Mouse (Mus musculus) lung, postnatal 0 days (tissue): ENCODE data around the gene Nup188. TPM values are rescaled to one million over a fixed set of nuclear protein-coding genes. Genes with fewer than 3 reads are reported as not detected.

Experiments used
- ATAC-seq: fragments of 200-750 bp; cut with Nextera tagmentation; 2 replicates; pipeline ENCODE4 v1.8.0; 2017; ENCODE audit warnings: moderate library complexity
- DNase-seq: peaks from one replicate; pipeline ENCODE4 v3.0.0-alpha.2; 2016; ENCODE audit warnings: low spot score
- H3K27ac ChIP-seq: fragments of 300-500 bp; sonication (generic); 2 replicates; pipeline ENCODE4 v1.5.1; 2014; ENCODE audit warnings: antibody characterized with exemption, mild to moderate bottlenecking, low read length, mixed read lengths
- H3K27me3 ChIP-seq: fragments of 300-500 bp; sonication (generic); replicated peaks from 2 replicates; pipeline ENCODE4 v1.6.1; 2014; ENCODE audit warnings: low read length, mixed read lengths; ENCODE audit not compliant: insufficient read depth
- H3K36me3 ChIP-seq: fragments of 300-500 bp; sonication (generic); 2 replicates; pipeline ENCODE4 v1.6.1; 2014; ENCODE audit warnings: low read length, mixed read lengths; ENCODE audit not compliant: insufficient read depth
- H3K4me1 ChIP-seq: fragments of 300-500 bp; sonication (generic); 2 replicates; pipeline ENCODE4 v1.6.1; 2014; ENCODE audit warnings: antibody characterized with exemption, low read depth, low read length, mixed read lengths; ENCODE audit not compliant: insufficient read depth
- H3K4me2 ChIP-seq: fragments of 300-500 bp; sonication (generic); replicated peaks from 2 replicates; pipeline ENCODE4 v1.6.1; 2014; ENCODE audit warnings: low read depth, mild to moderate bottlenecking, low read length, moderate library complexity, mixed read lengths
- H3K4me3 ChIP-seq: fragments of 300-500 bp; sonication (generic); 2 replicates; pipeline ENCODE4 v1.5.1; 2014; ENCODE audit warnings: low read depth, low read length
- H3K9ac ChIP-seq: fragments of 300-500 bp; sonication (generic); replicated peaks from 2 replicates; pipeline ENCODE4 v1.6.1; 2014; ENCODE audit warnings: low read depth, mild to moderate bottlenecking
- H3K9me3 ChIP-seq: fragments of 300-500 bp; sonication (generic); 2 replicates; pipeline ENCODE4 v1.6.1; 2016; ENCODE audit warnings: low read length, mixed read lengths
- CTCF ChIP-seq: IDR thresholded peaks from 2 replicates; pipeline ENCODE4 v1.5.1; 2016; ENCODE audit warnings: antibody characterized with exemption, mild to moderate bottlenecking
- EP300 ChIP-seq: IDR thresholded peaks from 2 replicates; pipeline ENCODE4 v1.6.1; 2016; ENCODE audit warnings: antibody characterized with exemption, mild to moderate bottlenecking, control low read depth
- WGBS: fragments of 180-500 bp; shearing (Covaris S2); extraction: QIAGEN DNeasy Blood & Tissue Kit; methylation state at CpG from one replicate; pipeline ENCODE4 v1.1.7; 2014; 5-methylcytosine and 5-hydroxymethylcytosine counted together
- polyA plus RNA-seq: library from polyadenylated mRNA; unstranded; fragments of >200 nt; fragmentation: Nextera tagmentation; extraction: Ambion mirVana; gene quantifications from 2 replicates; pipeline ENCODE4 v1.2.1, GENCODE M21; 2015

Nup188 gene
- polyA plus RNA-seq, 1 experiment from 2014 or later = 8.9 TPM

GRCm38 (mm10) chr2:30280743-30281142 lies 5.5 kb upstream of the Nup188 start, which contains the start of gene Gm28038:
Gm28038 (plus strand) TSS chr2:30281043.
- Histone ChIP-seq H3K27ac (no peak within 1 kb of the TSS), H3K36me3 (no peaks in the 10 kb centered on the region), H3K9ac (no peak within 1 kb of the TSS), H3K9me3 (no peaks in the 10 kb centered on the region), H3K4me2 (no peak within 1 kb of the TSS), H3K4me3 (no peak within 1 kb of the TSS), H3K27me3 (no peaks in the 10 kb centered on the region), H3K4me1 (peaks cover 7% of the 10 kb centered on the region; the same call in 1 of the 2 replicates)
- ATAC-seq (no peak), DNase-seq (no peak)
- WGBS = 93% methylated on average over 11 of the region's 11 CpGs
- TF ChIP-seq EP300 = no peak
- TF ChIP-seq CTCF = no peak

GRCm38 (mm10) chr2:30281651-30282050 lies 4.5 kb upstream of the Nup188 start:
- Histone ChIP-seq H3K4me1 (peaks cover 7% of the 10 kb centered on the region; the same call in 1 of the 2 replicates), H3K4me3 (no peak overlapping the region), H3K9me3 (no peaks in the 10 kb centered on the region), H3K9ac (no peak overlapping the region), H3K27me3 (no peaks in the 10 kb centered on the region), H3K27ac (no peak overlapping the region), H3K4me2 (no peak overlapping the region), H3K36me3 (no peaks in the 10 kb centered on the region)
- TF ChIP-seq CTCF (no peak), EP300 (no peak)
- 74% methylated on average over 3 of the region's 3 CpGs for WGBS
- no peak for DNase-seq
- ATAC-seq = no peak

- Histone ChIP-seq H3K4me2 (no peak overlapping the region), H3K27me3 (no peaks in the 10 kb centered on the region), H3K4me3 (no peak overlapping the region), H3K9me3 (no peaks in the 10 kb centered on the region), H3K27ac (no peak overlapping the region), H3K36me3 (no peaks in the 10 kb centered on the region), H3K9ac (no peak overlapping the region), H3K4me1 (peaks cover 15% of the 10 kb centered on the region; the same call in 1 of the 2 replicates)
- no peak for DNase-seq
- no peak for ATAC-seq
- TF ChIP-seq EP300 = no peak
- TF ChIP-seq CTCF = no peak
- 85% methylated on average over 2 of the region's 2 CpGs for WGBS
Observed at GRCm38 (mm10) chr2:30283193-30283592, 3.0 kb upstream of the Nup188 start.

GRCm38 (mm10) chr2:30285004-30285403 lies 1.2 kb upstream of the Nup188 start:
- no peak for TF ChIP-seq EP300
- peak; percentile 8; the same call in 1 of the 2 replicates for TF ChIP-seq CTCF
- H3K9ac ChIP-seq = no peak overlapping the region

GRCm38 (mm10) chr2:30285416-30286181 lies 598 bp upstream of the Nup188 start:
- no peak for TF ChIP-seq EP300
- no peaks in the 10 kb centered on the region for H3K36me3 ChIP-seq
- H3K4me1 ChIP-seq = peaks cover 15% of the 10 kb centered on the region; the same call in 1 of the 2 replicates
- no peaks in the 10 kb centered on the region for H3K27me3 ChIP-seq
- peak overlapping the region; percentile 90 for H3K4me3 ChIP-seq
- WGBS = 8% methylated on average over 38 of the region's 38 CpGs
- peak overlapping the region; percentile 94 for H3K4me2 ChIP-seq
- DNase-seq (no peak), ATAC-seq (peak; percentile 42)
- peak overlapping the region; percentile 63 for H3K9ac ChIP-seq
- no peaks in the 10 kb centered on the region for H3K9me3 ChIP-seq
- H3K27ac ChIP-seq = peak overlapping the region; percentile 26; the same call in 1 of the 2 replicates

More at GRCm38 (mm10) chr2:30285004-30285403, 1.2 kb upstream of the Nup188 start:
- Histone ChIP-seq H3K9me3 (no peaks in the 10 kb centered on the region), H3K27ac (no peak overlapping the region), H3K4me1 (peaks cover 15% of the 10 kb centered on the region; the same call in 1 of the 2 replicates), H3K4me3 (no peak overlapping the region), H3K36me3 (no peaks in the 10 kb centered on the region), H3K27me3 (no peaks in the 10 kb centered on the region), H3K4me2 (no peak overlapping the region)
- DNase-seq (no peak), ATAC-seq (no peak)
- WGBS = 85% methylated on average over 5 of the region's 5 CpGs

GRCm38 (mm10) chr2:30287027-30287373 lies 803 bp downstream of the Nup188 start:
- under 1% methylated on average over 10 of the region's 10 CpGs for WGBS
- TF ChIP-seq CTCF = peak; percentile 18; the same call in 1 of the 2 replicates
- no peak for TF ChIP-seq EP300
- no peaks in the 10 kb centered on the region for H3K27me3 ChIP-seq
- no peaks in the 10 kb centered on the region for H3K9me3 ChIP-seq
- H3K4me2 ChIP-seq = peak overlapping the region; percentile 94
- H3K4me1 ChIP-seq = peaks cover 15% of the 10 kb centered on the region; the same call in 1 of the 2 replicates
- H3K27ac ChIP-seq = no peak overlapping the region
- no peaks in the 10 kb centered on the region for H3K36me3 ChIP-seq
- peak overlapping the region; percentile 63 for H3K9ac ChIP-seq
- no peak for ATAC-seq
- DNase-seq = no peak
- H3K4me3 ChIP-seq = peak overlapping the region; percentile 90
